Mouse (Mus musculus) cortical plate, adult 2 months (tissue): ENCODE measurements around the gene Tbl1xr1.

Source experiments
- CTCF ChIP-seq: fragments of 200-500 bp; IDR thresholded peaks from 2 replicates; pipeline ENCODE4 v1.5.1; 2011; ENCODE audit warnings: mild to moderate bottlenecking, control low read depth, low read length; ENCODE audit not compliant: insufficient read depth; ENCODE audit errors: extremely low read depth
- POLR2A ChIP-seq: fragments of 200-500 bp; IDR thresholded peaks from 2 replicates; pipeline ENCODE4 v1.6.1; 2011; ENCODE audit warnings: mild to moderate bottlenecking, low read length, control low read depth; ENCODE audit not compliant: insufficient read depth; ENCODE audit errors: extremely low read depth

DNA sequence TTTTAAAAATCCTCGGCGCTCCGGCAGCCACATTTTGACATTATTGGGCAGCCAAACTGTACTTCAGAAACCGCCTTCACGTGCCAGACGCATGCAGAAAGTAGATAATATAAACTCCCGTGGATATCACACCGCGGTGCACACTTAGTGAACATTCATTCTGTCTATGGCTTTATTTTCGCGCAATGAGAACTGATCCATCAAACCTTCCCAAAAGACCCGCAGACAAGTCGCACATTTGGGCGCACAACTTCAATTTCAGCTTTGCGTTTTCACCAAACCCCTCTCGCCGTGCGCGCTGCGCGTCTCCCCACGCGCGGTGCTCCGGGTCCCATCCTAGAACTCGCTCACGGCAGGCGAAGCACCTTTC is 950 bp upstream of the Tbl1xr1 start:
- TF ChIP-seq POLR2A: no peak
- TF ChIP-seq CTCF: no peak
